Mouse (Mus musculus): ENCODE data around the gene Ndufaf2. TPM values are rescaled to one million over a fixed set of nuclear protein-coding genes. Genes with fewer than 3 reads are reported as not detected.

Ndufaf2 gene
- polyA plus RNA-seq, 1 experiment from 2014 or later: 79.7 TPM

- peak overlapping the region; percentile 65 for H3K4me2 ChIP-seq
- 86% methylated on average over 3 of the region's 3 CpGs for WGBS
- H3K9me3 ChIP-seq (ENCODE audit: low read depth, low read length): no peaks in the 10 kb centered on the region
- no peak for TF ChIP-seq CTCF (IDR thresholded peaks at IDR 0.05; ENCODE audit: low read depth)
- no peak overlapping the region for H3K27ac ChIP-seq (ENCODE audit: low read depth)
- no peak overlapping the region for H3K9ac ChIP-seq
- no peaks in the 10 kb centered on the region for H3K27me3 ChIP-seq (ENCODE audit: insufficient read depth, low read length)
- peaks cover 18% of the 10 kb centered on the region for H3K4me1 ChIP-seq (ENCODE audit: insufficient read depth)
- peak overlapping the region; percentile 0; the same call in 1 of the 2 replicates for H3K4me3 ChIP-seq (ENCODE audit: low read depth, low read length)
- H3K36me3 ChIP-seq (ENCODE audit: insufficient read depth): peaks cover 14% of the 10 kb centered on the region
- DNase-seq: no peak
- ATAC-seq (ENCODE audit: insufficient read depth): no peak
These were observed 112.4 kb downstream of the Ndufaf2 start for GRCm38 (mm10) chr13:108046071-108046470.

- Histone ChIP-seq H3K27me3 (ENCODE audit: insufficient read depth, low read length) (no peaks in the 10 kb centered on the region), H3K4me3 (ENCODE audit: low read depth, low read length) (peak overlapping the region; percentile 0; the same call in 1 of the 2 replicates), H3K4me1 (ENCODE audit: insufficient read depth) (peaks cover 19% of the 10 kb centered on the region), H3K36me3 (ENCODE audit: insufficient read depth) (peaks cover 14% of the 10 kb centered on the region), H3K4me2 (peak overlapping the region; percentile 65), H3K9me3 (ENCODE audit: low read depth, low read length) (no peaks in the 10 kb centered on the region), H3K9ac (no peak overlapping the region), H3K27ac (ENCODE audit: low read depth) (no peak overlapping the region)
- DNase-seq: peak; percentile 6
- TF ChIP-seq CTCF (IDR thresholded peaks at IDR 0.05; ENCODE audit: low read depth): no peak
- WGBS: 68% methylated on average over 3 of the region's 3 CpGs
- ATAC-seq (ENCODE audit: insufficient read depth): no peak
These were observed 112.8 kb downstream of the Ndufaf2 start for GRCm38 (mm10) chr13:108045646-108046045.

- DNase-seq: peak; percentile 95
- Histone ChIP-seq H3K9me3 (ENCODE audit: low read depth, low read length) (no peaks in the 10 kb centered on the region), H3K27me3 (ENCODE audit: insufficient read depth, low read length) (no peaks in the 10 kb centered on the region), H3K4me2 (peak within 1 kb of the TSS; percentile 65), H3K27ac (ENCODE audit: low read depth) (peak within 1 kb of the TSS; percentile 97), H3K36me3 (ENCODE audit: insufficient read depth) (peaks cover 14% of the 10 kb centered on the region), H3K4me3 (ENCODE audit: low read depth, low read length) (peak within 1 kb of the TSS; percentile 90), H3K4me1 (ENCODE audit: insufficient read depth) (peaks cover 19% of the 10 kb centered on the region), H3K9ac (peak within 1 kb of the TSS; percentile 98)
- peak; percentile 96 for ATAC-seq (ENCODE audit: insufficient read depth)
- under 1% methylated on average over 71 of the region's 71 CpGs for WGBS
- no peak for TF ChIP-seq CTCF (IDR thresholded peaks at IDR 0.05; ENCODE audit: low read depth)
These were observed 114.0 kb downstream of the Ndufaf2 start, which contains the start of gene Smim15 for GRCm38 (mm10) chr13:108044222-108044941. Gene Smim15 (plus strand): TSS chr13:108044446.

- Histone ChIP-seq H3K27me3 (ENCODE audit: insufficient read depth, low read length) (no peaks in the 10 kb centered on the region), H3K4me2 (peak overlapping the region; percentile 65), H3K9me3 (ENCODE audit: low read depth, low read length) (no peaks in the 10 kb centered on the region), H3K4me1 (ENCODE audit: insufficient read depth) (peaks cover 19% of the 10 kb centered on the region), H3K27ac (ENCODE audit: low read depth) (peak overlapping the region; percentile 97), H3K9ac (peak overlapping the region; percentile 98), H3K36me3 (ENCODE audit: insufficient read depth) (peaks cover 14% of the 10 kb centered on the region), H3K4me3 (ENCODE audit: low read depth, low read length) (peak overlapping the region; percentile 90)
- peak; percentile 16 for ATAC-seq (ENCODE audit: insufficient read depth)
- DNase-seq: peak; percentile 80
- 2% methylated on average over 23 of the region's 23 CpGs for WGBS
- TF ChIP-seq CTCF (IDR thresholded peaks at IDR 0.05; ENCODE audit: low read depth): peak; percentile 30; the same call in 1 of the 2 replicates
These were observed 114.8 kb downstream of the Ndufaf2 start for GRCm38 (mm10) chr13:108043431-108044221.

GRCm38 (mm10) chr13:108041358-108041757 is 117.1 kb downstream of the Ndufaf2 start:
- Histone ChIP-seq H3K9ac (no peak overlapping the region), H3K4me2 (no peak overlapping the region), H3K36me3 (ENCODE audit: insufficient read depth) (no peaks in the 10 kb centered on the region), H3K27ac (ENCODE audit: low read depth) (no peak overlapping the region), H3K9me3 (ENCODE audit: low read depth, low read length) (no peaks in the 10 kb centered on the region), H3K4me1 (ENCODE audit: insufficient read depth) (peaks cover 16% of the 10 kb centered on the region), H3K27me3 (ENCODE audit: insufficient read depth, low read length) (no peaks in the 10 kb centered on the region), H3K4me3 (ENCODE audit: low read depth, low read length) (no peak overlapping the region)
- ATAC-seq (ENCODE audit: insufficient read depth) (peak; percentile 16; the same call in 1 of the 2 replicates), DNase-seq (peak; percentile 85)
- WGBS: 3% methylated on average over 7 of the region's 7 CpGs
- peak; percentile 74 for TF ChIP-seq CTCF (IDR thresholded peaks at IDR 0.05; ENCODE audit: low read depth)

- H3K9ac ChIP-seq: no peak overlapping the region
- H3K36me3 ChIP-seq (ENCODE audit: insufficient read depth): no peaks in the 10 kb centered on the region
- DNase-seq: no peak
- no peak overlapping the region for H3K27ac ChIP-seq (ENCODE audit: low read depth)
- whole genome bisulfite sequencing: 70% methylated on average over 3 of the region's 3 CpGs
- no peaks in the 10 kb centered on the region for H3K27me3 ChIP-seq (ENCODE audit: insufficient read depth, low read length)
- no peaks in the 10 kb centered on the region for H3K9me3 ChIP-seq (ENCODE audit: low read depth, low read length)
- no peak overlapping the region for H3K4me3 ChIP-seq (ENCODE audit: low read depth, low read length)
- no peak for ATAC-seq (ENCODE audit: insufficient read depth)
- TF ChIP-seq CTCF (IDR thresholded peaks at IDR 0.05; ENCODE audit: low read depth): no peak
- H3K4me2 ChIP-seq: no peak overlapping the region
- H3K4me1 ChIP-seq (ENCODE audit: insufficient read depth): peaks cover 12% of the 10 kb centered on the region
These were observed 118.0 kb downstream of the Ndufaf2 start for GRCm38 (mm10) chr13:108040451-108040850.

GRCm38 (mm10) chr13:108039902-108040301 is 118.5 kb downstream of the Ndufaf2 start:
- ATAC-seq (ENCODE audit: insufficient read depth): no peak
- no peak overlapping the region for H3K4me3 ChIP-seq (ENCODE audit: low read depth, low read length)
- H3K4me1 ChIP-seq (ENCODE audit: insufficient read depth): peaks cover 12% of the 10 kb centered on the region
- no peak for TF ChIP-seq CTCF (IDR thresholded peaks at IDR 0.05; ENCODE audit: low read depth)
- H3K27me3 ChIP-seq (ENCODE audit: insufficient read depth, low read length): no peaks in the 10 kb centered on the region
- H3K9ac ChIP-seq: no peak overlapping the region
- no peaks in the 10 kb centered on the region for H3K9me3 ChIP-seq (ENCODE audit: low read depth, low read length)
- H3K36me3 ChIP-seq (ENCODE audit: insufficient read depth): no peaks in the 10 kb centered on the region
- WGBS: 30% methylated on average over 9 of the region's 9 CpGs
- no peak for DNase-seq
- no peak overlapping the region for H3K27ac ChIP-seq (ENCODE audit: low read depth)
- H3K4me2 ChIP-seq: no peak overlapping the region

Data from lung, embryonic 14.5 days (tissue).